Mouse (Mus musculus): Measurements from ENCODE around the gene Ptms. TPM values are rescaled to one million over a fixed set of nuclear protein-coding genes. Genes with fewer than 3 reads are reported as not detected.
A peak's percentile ranks its signal among the peaks of the same experiment; 100 is the strongest.

Gene Ptms
- polyA plus RNA-seq, 1 experiment, result 958 TPM

DNA sequence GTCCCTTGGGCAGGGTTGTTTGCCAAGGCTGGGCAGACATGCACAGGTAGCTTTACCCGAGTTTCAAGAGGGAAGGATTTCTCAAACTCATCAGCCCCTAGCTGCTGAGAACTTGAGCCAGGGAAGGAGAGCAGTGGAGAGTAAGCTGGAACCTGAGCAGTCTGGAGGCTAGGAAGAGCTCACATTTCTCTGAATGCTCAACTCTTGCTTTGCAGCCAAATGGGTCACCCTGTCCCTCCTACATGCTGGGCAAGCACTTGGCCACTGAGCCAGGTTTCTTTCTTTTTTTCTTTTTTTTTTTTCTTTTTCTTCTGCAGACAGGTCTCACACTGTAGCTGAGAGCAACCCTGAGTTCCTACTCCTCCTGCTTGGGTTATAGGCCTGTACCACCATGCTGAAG is 16.8 kb upstream of the Ptms start:
- DNase-seq, result peak; percentile 48 to 74
- H3K4me3 ChIP-seq (replicated peaks; ENCODE audit: insufficient read depth, low read depth, low read length), result no peak overlapping the region
- H3K27ac ChIP-seq (ENCODE audit: insufficient read depth, low read length), result peak overlapping the region; percentile 77; the same call in 1 of the 2 replicates
- no peak for TF ChIP-seq CTCF (IDR thresholded peaks at IDR 0.05; ENCODE audit: borderline replicate concordance, insufficient read depth, low read depth, low read length)
- no peak for TF ChIP-seq POLR2A (IDR thresholded peaks at IDR 0.05; ENCODE audit: borderline replicate concordance, insufficient read depth, low read length)
- no peaks in the 10 kb centered on the region for H3K27me3 ChIP-seq (ENCODE audit: control insufficient read depth, insufficient read depth, low read length)
- WGBS, result 11% methylated on average over 1 of the region's 1 CpGs
- H3K4me1 ChIP-seq (ENCODE audit: control insufficient read depth, insufficient read depth, low read length), result peaks cover 33% of the 10 kb centered on the region

- DNase-seq, result no peak
- no peak overlapping the region for H3K4me3 ChIP-seq (replicated peaks; ENCODE audit: insufficient read depth, low read depth, low read length)
- H3K4me1 ChIP-seq (ENCODE audit: control insufficient read depth, insufficient read depth, low read length), result peaks cover 33% of the 10 kb centered on the region
- 77% methylated on average over 7 of the region's 7 CpGs for WGBS
- H3K27me3 ChIP-seq (ENCODE audit: control insufficient read depth, insufficient read depth, low read length), result no peaks in the 10 kb centered on the region
- 0 out of 2 replicates have a peak overlapping the region, but pooled peaks have one; percentile 9 for H3K27ac ChIP-seq (ENCODE audit: insufficient read depth, low read length)
- TF ChIP-seq POLR2A (IDR thresholded peaks at IDR 0.05; ENCODE audit: borderline replicate concordance, insufficient read depth, low read length) (no peak), CTCF (IDR thresholded peaks at IDR 0.05; ENCODE audit: borderline replicate concordance, insufficient read depth, low read depth, low read length) (no peak)
Observed at GRCm38 (mm10) chr6:124934670-124935069, 14.8 kb upstream of the Ptms start.

DNA sequence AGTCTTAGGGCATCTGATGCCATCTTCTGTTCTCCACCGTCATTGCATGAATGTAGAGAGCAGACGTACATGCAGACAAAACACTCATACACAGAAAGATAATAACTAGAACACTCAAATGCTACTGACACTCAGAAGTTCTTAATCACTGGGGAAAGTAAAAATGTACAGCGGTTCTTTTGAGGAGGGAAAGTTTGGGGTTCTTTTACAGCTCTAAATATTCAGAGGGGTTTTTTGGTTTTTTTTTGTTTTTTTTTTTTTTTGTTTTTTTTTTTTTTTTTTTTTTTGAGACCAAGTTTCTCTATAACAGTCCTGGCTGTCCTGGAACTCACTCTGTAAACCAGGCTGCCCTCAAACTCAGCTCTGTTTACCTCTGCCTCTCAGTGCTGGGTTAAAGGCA is 13.2 kb upstream of the Ptms start:
- H3K27ac ChIP-seq (ENCODE audit: insufficient read depth, low read length), result no peak overlapping the region
- no peak for TF ChIP-seq CTCF (IDR thresholded peaks at IDR 0.05; ENCODE audit: borderline replicate concordance, insufficient read depth, low read depth, low read length)
- TF ChIP-seq POLR2A (IDR thresholded peaks at IDR 0.05; ENCODE audit: borderline replicate concordance, insufficient read depth, low read length), result no peak
- 81% methylated on average over 3 of the region's 3 CpGs for WGBS
- H3K27me3 ChIP-seq (ENCODE audit: control insufficient read depth, insufficient read depth, low read length), result no peaks in the 10 kb centered on the region
- DNase-seq, result no peak
- peak overlapping the region; percentile 28 for H3K4me3 ChIP-seq (replicated peaks; ENCODE audit: insufficient read depth, low read depth, low read length)
- H3K4me1 ChIP-seq (ENCODE audit: control insufficient read depth, insufficient read depth, low read length), result peaks cover 33% of the 10 kb centered on the region

- 6% methylated on average over 12 of the region's 12 CpGs for WGBS
- no peaks in the 10 kb centered on the region for H3K27me3 ChIP-seq (ENCODE audit: control insufficient read depth, insufficient read depth, low read length)
Observed at GRCm38 (mm10) chr6:124932314-124932695, 12.4 kb upstream of the Ptms start.

DNA sequence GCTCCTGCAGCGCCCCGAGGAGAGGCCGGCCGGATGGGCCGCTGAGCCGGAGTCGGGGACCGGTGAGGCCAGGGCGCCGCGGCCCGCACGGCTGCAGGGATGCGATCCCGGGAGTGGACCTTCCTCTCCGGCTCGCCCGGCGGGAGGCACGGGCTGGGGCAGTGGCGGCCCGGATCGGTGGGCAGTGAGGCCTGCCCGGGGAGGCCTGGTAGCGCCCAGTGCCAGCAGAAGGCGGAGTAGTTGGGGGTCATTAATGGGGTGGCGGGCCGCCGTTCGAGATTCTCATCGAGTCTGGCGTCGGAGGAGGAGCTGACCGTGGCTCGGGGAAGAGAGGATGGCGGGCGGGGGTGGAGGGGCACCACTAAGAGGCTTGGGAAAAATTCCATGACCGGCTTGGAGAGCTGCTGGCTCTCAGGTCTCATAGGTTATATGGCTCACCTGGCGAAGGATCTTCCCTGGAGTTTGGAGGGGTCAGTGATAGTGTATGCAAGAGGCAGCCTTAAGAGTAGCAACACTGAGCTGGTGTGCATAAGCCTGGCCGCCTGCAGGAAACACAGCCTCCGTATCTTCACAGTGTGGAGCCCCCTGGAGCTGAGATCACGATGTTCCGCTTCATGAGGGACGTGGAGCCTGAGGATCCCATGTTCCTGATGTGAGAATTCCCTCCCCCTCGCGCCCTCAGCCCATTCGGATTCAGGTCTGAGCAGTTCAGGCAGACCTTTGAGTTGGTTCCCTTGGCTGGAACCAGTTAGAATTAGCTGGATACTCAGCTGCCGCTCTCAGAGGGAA is 11.8 kb upstream of the Ptms start:
- peak overlapping the region; percentile 96 for H3K27ac ChIP-seq (ENCODE audit: insufficient read depth, low read length)
- WGBS, result under 1% methylated on average over 48 of the region's 48 CpGs
- no peak for DNase-seq
- H3K4me3 ChIP-seq (replicated peaks; ENCODE audit: insufficient read depth, low read depth, low read length), result peak overlapping the region; percentile 68
- TF ChIP-seq CTCF (IDR thresholded peaks at IDR 0.05; ENCODE audit: borderline replicate concordance, insufficient read depth, low read depth, low read length), result no peak
- TF ChIP-seq POLR2A (IDR thresholded peaks at IDR 0.05; ENCODE audit: borderline replicate concordance, insufficient read depth, low read length), result no peak
- peaks cover 21% of the 10 kb centered on the region for H3K4me1 ChIP-seq (ENCODE audit: control insufficient read depth, insufficient read depth, low read length)
- H3K27me3 ChIP-seq (ENCODE audit: control insufficient read depth, insufficient read depth, low read length), result no peaks in the 10 kb centered on the region

More at GRCm38 (mm10) chr6:124932314-124932695, 12.4 kb upstream of the Ptms start:
- Histone ChIP-seq H3K27ac (ENCODE audit: insufficient read depth, low read length) (peak overlapping the region; percentile 96), H3K4me3 (replicated peaks; ENCODE audit: insufficient read depth, low read depth, low read length) (peak overlapping the region; percentile 68), H3K4me1 (ENCODE audit: control insufficient read depth, insufficient read depth, low read length) (peaks cover 26% of the 10 kb centered on the region)
- TF ChIP-seq POLR2A (IDR thresholded peaks at IDR 0.05; ENCODE audit: borderline replicate concordance, insufficient read depth, low read length), result no peak
- TF ChIP-seq CTCF (IDR thresholded peaks at IDR 0.05; ENCODE audit: borderline replicate concordance, insufficient read depth, low read depth, low read length), result no peak
- DNase-seq, result peak; percentile 53 to 60

- Histone ChIP-seq H3K4me1 (ENCODE audit: control insufficient read depth, insufficient read depth, low read length) (peaks cover 13% of the 10 kb centered on the region), H3K4me3 (replicated peaks; ENCODE audit: insufficient read depth, low read depth, low read length) (peak within 1 kb of the TSS; percentile 68), H3K27ac (ENCODE audit: insufficient read depth, low read length) (peak within 1 kb of the TSS; percentile 96), H3K27me3 (ENCODE audit: control insufficient read depth, insufficient read depth, low read length) (no peaks in the 10 kb centered on the region)
- DNase-seq, result peak; percentile 99 to 100
- TF ChIP-seq POLR2A (IDR thresholded peaks at IDR 0.05; ENCODE audit: borderline replicate concordance, insufficient read depth, low read length), result peak; percentile 85
- peak; percentile 97 for TF ChIP-seq CTCF (IDR thresholded peaks at IDR 0.05; ENCODE audit: borderline replicate concordance, insufficient read depth, low read depth, low read length)
- 1% methylated on average over 60 of the region's 64 CpGs for WGBS
Observed at GRCm38 (mm10) chr6:124930754-124931524, 11.0 kb upstream of the Ptms start, which contains the start of gene Mlf2. Gene Mlf2 (plus strand): TSS chr6:124931386.

DNA sequence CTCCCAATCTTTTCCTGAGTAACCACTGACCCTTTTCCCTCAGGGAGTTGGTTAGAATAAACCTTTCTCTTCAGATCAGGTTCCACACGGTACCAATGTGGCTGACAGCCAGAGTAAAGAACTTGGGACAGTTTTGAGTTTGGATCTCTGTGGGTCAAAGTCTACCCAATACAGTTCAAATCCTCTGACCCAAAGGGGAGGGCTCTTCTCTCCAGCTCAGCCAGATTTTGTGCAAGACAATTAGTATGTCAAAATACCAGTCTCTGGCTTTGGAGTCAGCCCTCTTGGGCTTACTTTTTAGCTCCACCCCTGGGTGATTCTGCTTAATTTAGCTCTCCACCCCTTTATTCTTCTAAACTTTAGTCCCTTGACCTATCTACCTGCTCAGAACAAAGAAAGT is 10.3 kb upstream of the Ptms start:
- TF ChIP-seq POLR2A (IDR thresholded peaks at IDR 0.05; ENCODE audit: borderline replicate concordance, insufficient read depth, low read length) (no peak), CTCF (IDR thresholded peaks at IDR 0.05; ENCODE audit: borderline replicate concordance, insufficient read depth, low read depth, low read length) (no peak)
- Histone ChIP-seq H3K4me3 (replicated peaks; ENCODE audit: insufficient read depth, low read depth, low read length) (peak overlapping the region; percentile 47), H3K4me1 (ENCODE audit: control insufficient read depth, insufficient read depth, low read length) (peaks cover 13% of the 10 kb centered on the region), H3K27ac (ENCODE audit: insufficient read depth, low read length) (no peak overlapping the region), H3K27me3 (ENCODE audit: control insufficient read depth, insufficient read depth, low read length) (no peaks in the 10 kb centered on the region)
- 22% methylated on average over 1 of the region's 1 CpGs for WGBS
- DNase-seq, result peak in 1 of 2 experiments; percentile 46

Data from cerebellum, adult 2 months (tissue).